Mouse (Mus musculus): ENCODE data around the gene Sucla2. TPM values are rescaled to one million over a fixed set of nuclear protein-coding genes. Genes with fewer than 3 reads are reported as not detected.
A peak's percentile ranks its signal among the peaks of the same experiment; 100 is the strongest.

Sucla2 gene
- polyA plus RNA-seq, 1 experiment from 2014 or later: 139 TPM

- no peak overlapping the region for H3K9ac ChIP-seq (replicated peaks; ENCODE audit: low read length)
- no peak overlapping the region for H3K27ac ChIP-seq (ENCODE audit: low read length)
- no peaks in the 10 kb centered on the region for H3K36me3 ChIP-seq (ENCODE audit: insufficient read depth, low read length)
- no peak overlapping the region for H3K4me3 ChIP-seq (ENCODE audit: low read length)
- ATAC-seq (ENCODE audit: low FRiP score, low TSS enrichment): no peak
- 92% methylated on average over 6 of the region's 6 CpGs for WGBS
- no peak overlapping the region for H3K4me2 ChIP-seq (replicated peaks; ENCODE audit: low read depth, low read length)
- no peaks in the 10 kb centered on the region for H3K27me3 ChIP-seq (ENCODE audit: insufficient read depth, low read length)
- H3K9me3 ChIP-seq (ENCODE audit: low read length): peaks cover 3% of the 10 kb centered on the region; the same call in 1 of the 2 replicates
- H3K4me1 ChIP-seq (ENCODE audit: insufficient read depth, low read length): no peaks in the 10 kb centered on the region
Measured at GRCm38 (mm10) chr14:73493356-73493755, 31.8 kb upstream of the Sucla2 start.

GRCm38 (mm10) chr14:73494122-73494521 lies 31.0 kb upstream of the Sucla2 start:
- H3K4me3 ChIP-seq (ENCODE audit: low read length): no peak overlapping the region
- no peaks in the 10 kb centered on the region for H3K36me3 ChIP-seq (ENCODE audit: insufficient read depth, low read length)
- H3K4me2 ChIP-seq (replicated peaks; ENCODE audit: low read depth, low read length): no peak overlapping the region
- ATAC-seq (ENCODE audit: low FRiP score, low TSS enrichment): no peak
- no peak overlapping the region for H3K27ac ChIP-seq (ENCODE audit: low read length)
- WGBS: 81% methylated on average over 6 of the region's 6 CpGs
- H3K9ac ChIP-seq (replicated peaks; ENCODE audit: low read length): no peak overlapping the region
- H3K4me1 ChIP-seq (ENCODE audit: insufficient read depth, low read length): no peaks in the 10 kb centered on the region
- no peaks in the 10 kb centered on the region for H3K27me3 ChIP-seq (ENCODE audit: insufficient read depth, low read length)
- peaks cover 3% of the 10 kb centered on the region; the same call in 1 of the 2 replicates for H3K9me3 ChIP-seq (ENCODE audit: low read length)

GRCm38 (mm10) chr14:73495753-73496152 lies 29.4 kb upstream of the Sucla2 start:
- Histone ChIP-seq H3K4me1 (ENCODE audit: insufficient read depth, low read length) (no peaks in the 10 kb centered on the region), H3K36me3 (ENCODE audit: insufficient read depth, low read length) (no peaks in the 10 kb centered on the region), H3K4me2 (replicated peaks; ENCODE audit: low read depth, low read length) (no peak overlapping the region), H3K4me3 (ENCODE audit: low read length) (no peak overlapping the region), H3K9ac (replicated peaks; ENCODE audit: low read length) (no peak overlapping the region), H3K27ac (ENCODE audit: low read length) (no peak overlapping the region), H3K27me3 (ENCODE audit: insufficient read depth, low read length) (no peaks in the 10 kb centered on the region), H3K9me3 (ENCODE audit: low read length) (peaks cover 3% of the 10 kb centered on the region; the same call in 1 of the 2 replicates)
- WGBS: 79% methylated on average over 7 of the region's 7 CpGs
- no peak for ATAC-seq (ENCODE audit: low FRiP score, low TSS enrichment)

- H3K4me3 ChIP-seq (ENCODE audit: low read length): no peak overlapping the region
- WGBS: 89% methylated on average over 9 of the region's 9 CpGs
- H3K4me2 ChIP-seq (replicated peaks; ENCODE audit: low read depth, low read length): no peak overlapping the region
- H3K9me3 ChIP-seq (ENCODE audit: low read length): no peaks in the 10 kb centered on the region
- no peak for ATAC-seq (ENCODE audit: low FRiP score, low TSS enrichment)
- no peaks in the 10 kb centered on the region for H3K36me3 ChIP-seq (ENCODE audit: insufficient read depth, low read length)
- H3K9ac ChIP-seq (replicated peaks; ENCODE audit: low read length): no peak overlapping the region
- H3K27ac ChIP-seq (ENCODE audit: low read length): no peak overlapping the region
- H3K4me1 ChIP-seq (ENCODE audit: insufficient read depth, low read length): peaks cover 6% of the 10 kb centered on the region; the same call in 1 of the 2 replicates
- H3K27me3 ChIP-seq (ENCODE audit: insufficient read depth, low read length): no peaks in the 10 kb centered on the region
Measured at GRCm38 (mm10) chr14:73501283-73501682, 23.8 kb upstream of the Sucla2 start.

- no peak for ATAC-seq (ENCODE audit: low FRiP score, low TSS enrichment)
- Histone ChIP-seq H3K9ac (replicated peaks; ENCODE audit: low read length) (no peak overlapping the region), H3K27ac (ENCODE audit: low read length) (no peak overlapping the region), H3K4me2 (replicated peaks; ENCODE audit: low read depth, low read length) (no peak overlapping the region), H3K9me3 (ENCODE audit: low read length) (no peaks in the 10 kb centered on the region), H3K27me3 (ENCODE audit: insufficient read depth, low read length) (no peaks in the 10 kb centered on the region), H3K4me3 (ENCODE audit: low read length) (no peak overlapping the region), H3K4me1 (ENCODE audit: insufficient read depth, low read length) (peaks cover 6% of the 10 kb centered on the region; the same call in 1 of the 2 replicates), H3K36me3 (ENCODE audit: insufficient read depth, low read length) (no peaks in the 10 kb centered on the region)
- 68% methylated on average over 6 of the region's 6 CpGs for WGBS
Measured at GRCm38 (mm10) chr14:73501721-73502120, 23.4 kb upstream of the Sucla2 start.

- no peaks in the 10 kb centered on the region for H3K27me3 ChIP-seq (ENCODE audit: insufficient read depth, low read length)
- peak; percentile 40; the same call in 1 of the 2 replicates for ATAC-seq (ENCODE audit: low FRiP score, low TSS enrichment)
- 20% methylated on average over 7 of the region's 7 CpGs for WGBS
- H3K9me3 ChIP-seq (ENCODE audit: low read length): no peaks in the 10 kb centered on the region
- no peak overlapping the region for H3K4me3 ChIP-seq (ENCODE audit: low read length)
- peak overlapping the region; percentile 45; the same call in 1 of the 2 replicates for H3K27ac ChIP-seq (ENCODE audit: low read length)
- H3K4me2 ChIP-seq (replicated peaks; ENCODE audit: low read depth, low read length): no peak overlapping the region
- no peaks in the 10 kb centered on the region for H3K36me3 ChIP-seq (ENCODE audit: insufficient read depth, low read length)
- H3K4me1 ChIP-seq (ENCODE audit: insufficient read depth, low read length): peaks cover 6% of the 10 kb centered on the region; the same call in 1 of the 2 replicates
- H3K9ac ChIP-seq (replicated peaks; ENCODE audit: low read length): no peak overlapping the region
Measured at GRCm38 (mm10) chr14:73502591-73503184, 22.4 kb upstream of the Sucla2 start.

GRCm38 (mm10) chr14:73503237-73503933 lies 21.7 kb upstream of the Sucla2 start:
- Histone ChIP-seq H3K9ac (replicated peaks; ENCODE audit: low read length) (no peak overlapping the region), H3K27ac (ENCODE audit: low read length) (peak overlapping the region; percentile 45; the same call in 1 of the 2 replicates), H3K36me3 (ENCODE audit: insufficient read depth, low read length) (no peaks in the 10 kb centered on the region), H3K4me3 (ENCODE audit: low read length) (no peak overlapping the region), H3K4me2 (replicated peaks; ENCODE audit: low read depth, low read length) (no peak overlapping the region), H3K4me1 (ENCODE audit: insufficient read depth, low read length) (peaks cover 6% of the 10 kb centered on the region; the same call in 1 of the 2 replicates), H3K9me3 (ENCODE audit: low read length) (no peaks in the 10 kb centered on the region), H3K27me3 (ENCODE audit: insufficient read depth, low read length) (no peaks in the 10 kb centered on the region)
- ATAC-seq (ENCODE audit: low FRiP score, low TSS enrichment): no peak
- 59% methylated on average over 13 of the region's 13 CpGs for WGBS

- Histone ChIP-seq H3K27me3 (ENCODE audit: insufficient read depth, low read length) (no peaks in the 10 kb centered on the region), H3K9ac (replicated peaks; ENCODE audit: low read length) (no peak overlapping the region; the same call in 1 of the 2 replicates), H3K4me2 (replicated peaks; ENCODE audit: low read depth, low read length) (no peak overlapping the region), H3K36me3 (ENCODE audit: insufficient read depth, low read length) (no peaks in the 10 kb centered on the region), H3K27ac (ENCODE audit: low read length) (no peak overlapping the region), H3K9me3 (ENCODE audit: low read length) (no peaks in the 10 kb centered on the region), H3K4me3 (ENCODE audit: low read length) (no peak overlapping the region), H3K4me1 (ENCODE audit: insufficient read depth, low read length) (peaks cover 14% of the 10 kb centered on the region)
- ATAC-seq (ENCODE audit: low FRiP score, low TSS enrichment): no peak
- WGBS: 69% methylated on average over 8 of the region's 8 CpGs
Measured at GRCm38 (mm10) chr14:73506283-73506682, 18.8 kb upstream of the Sucla2 start.

- H3K27me3 ChIP-seq (ENCODE audit: insufficient read depth, low read length): no peaks in the 10 kb centered on the region
- no peaks in the 10 kb centered on the region for H3K9me3 ChIP-seq (ENCODE audit: low read length)
- H3K4me3 ChIP-seq (ENCODE audit: low read length): no peak overlapping the region
- H3K27ac ChIP-seq (ENCODE audit: low read length): no peak overlapping the region
- ATAC-seq (ENCODE audit: low FRiP score, low TSS enrichment): no peak
- H3K36me3 ChIP-seq (ENCODE audit: insufficient read depth, low read length): peaks cover 4% of the 10 kb centered on the region; the same call in 1 of the 2 replicates
- H3K4me2 ChIP-seq (replicated peaks; ENCODE audit: low read depth, low read length): no peak overlapping the region
- 90% methylated on average over 15 of the region's 15 CpGs for WGBS
- no peak overlapping the region for H3K9ac ChIP-seq (replicated peaks; ENCODE audit: low read length)
- H3K4me1 ChIP-seq (ENCODE audit: insufficient read depth, low read length): peaks cover 14% of the 10 kb centered on the region
Measured at GRCm38 (mm10) chr14:73507200-73507599, 17.9 kb upstream of the Sucla2 start.
